Mouse (Mus musculus): ENCODE measurements at regions not wholly inside any gene's neighbourhood (a gene's known extent, or its start where the extent isn't known, plus 50 kb on each side); places are given as distances from the start of the nearest gene placed in this dataset.

DNA sequence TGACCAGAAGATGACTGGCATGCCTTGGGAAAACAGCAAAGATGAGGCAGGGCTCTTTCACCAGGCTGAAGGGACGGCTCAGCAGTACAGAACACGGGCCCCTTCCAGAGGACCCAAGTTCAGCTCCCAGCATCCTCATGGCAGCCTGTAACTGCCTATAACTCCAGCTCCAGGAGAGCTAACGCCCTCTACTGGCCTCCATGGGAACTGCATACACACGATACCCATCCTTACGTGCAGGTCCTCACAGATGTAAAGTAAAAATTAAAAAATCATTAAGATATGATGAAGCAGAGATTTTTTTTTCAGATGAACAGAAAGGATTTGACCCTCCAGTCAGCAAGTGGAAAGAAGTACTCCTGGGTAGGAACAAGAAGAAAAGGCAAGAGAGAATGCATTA is 303.8 kb downstream of the Agtpbp1 start:
- 78% methylated on average over 5 of the region's 5 CpGs for WGBS

DNA sequence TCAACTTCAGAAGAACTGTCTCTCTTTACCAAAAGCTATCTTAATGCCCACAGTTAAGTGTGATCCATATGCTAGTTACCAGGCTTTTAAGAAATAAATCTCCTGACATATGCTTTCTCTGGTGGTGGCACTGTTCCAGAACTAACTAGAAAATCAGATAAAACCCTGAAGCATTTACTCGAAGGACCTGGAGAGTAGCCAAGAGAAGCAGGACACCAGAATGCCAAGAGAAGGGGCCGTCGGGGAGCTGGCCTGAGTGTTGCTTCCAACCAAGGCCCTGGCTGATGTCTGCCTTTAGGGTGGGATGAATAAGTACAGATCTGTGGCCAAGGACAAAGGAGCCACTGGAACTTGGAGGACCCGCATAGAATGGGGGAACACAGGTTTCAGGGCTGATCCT is 305.9 kb downstream of the Agtpbp1 start:
- 49% methylated on average over 4 of the region's 4 CpGs for WGBS
- Histone ChIP-seq H3K36me3 (ENCODE audit: control insufficient read depth, insufficient read depth, low read length) (no peaks in the 10 kb centered on the region), H3K4me2 (ENCODE audit: low read length) (no peak overlapping the region), H3K4me3 (ENCODE audit: low read depth, low read length) (no peak overlapping the region), H3K27me3 (replicated peaks; ENCODE audit: control insufficient read depth, insufficient read depth, low read length) (no peaks in the 10 kb centered on the region), H3K4me1 (replicated peaks; ENCODE audit: control insufficient read depth, insufficient read depth, low read length) (no peaks in the 10 kb centered on the region), H3K9ac (ENCODE audit: low read length) (no peak overlapping the region), H3K27ac (ENCODE audit: low read depth) (no peak overlapping the region), H3K9me3 (ENCODE audit: control insufficient read depth, low read length) (no peaks in the 10 kb centered on the region)
- DNase-seq (ENCODE audit: low spot score) = no peak
- no peak for ATAC-seq (replicated peaks; ENCODE audit: low FRiP score, low TSS enrichment, low read depth)

More for the DNA sequence above, 303.8 kb downstream of the Agtpbp1 start:
- DNase-seq (ENCODE audit: low spot score) = no peak
- Histone ChIP-seq H3K9me3 (ENCODE audit: control insufficient read depth, low read length) (no peaks in the 10 kb centered on the region), H3K9ac (ENCODE audit: low read length) (no peak overlapping the region), H3K4me3 (ENCODE audit: low read depth, low read length) (no peak overlapping the region), H3K36me3 (ENCODE audit: control insufficient read depth, insufficient read depth, low read length) (no peaks in the 10 kb centered on the region), H3K4me1 (replicated peaks; ENCODE audit: control insufficient read depth, insufficient read depth, low read length) (no peaks in the 10 kb centered on the region), H3K4me2 (ENCODE audit: low read length) (no peak overlapping the region), H3K27ac (ENCODE audit: low read depth) (no peak overlapping the region), H3K27me3 (replicated peaks; ENCODE audit: control insufficient read depth, insufficient read depth, low read length) (no peaks in the 10 kb centered on the region)
- ATAC-seq (replicated peaks; ENCODE audit: low FRiP score, low TSS enrichment, low read depth) = no peak

DNA sequence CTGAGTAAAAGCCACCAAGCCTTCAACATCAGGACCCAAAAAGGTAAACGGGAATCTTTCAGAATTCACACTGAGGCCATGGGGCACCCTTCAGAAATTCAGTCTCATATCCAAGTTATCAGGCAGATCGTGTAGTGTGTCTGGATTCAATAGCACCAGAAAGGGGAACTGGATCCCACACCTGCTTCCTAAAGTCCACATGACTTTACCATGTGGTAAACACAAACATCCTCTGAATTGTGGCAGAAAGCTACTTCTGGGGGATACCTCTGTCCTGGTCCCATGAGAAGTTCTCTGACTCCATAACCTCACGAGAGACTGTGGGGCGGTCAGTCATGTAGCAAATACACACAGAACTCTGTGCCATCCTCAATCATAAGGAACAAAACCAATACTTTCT is 313.4 kb downstream of the Agtpbp1 start:
- 90% methylated on average over 4 of the region's 4 CpGs for WGBS
- Histone ChIP-seq H3K27ac (ENCODE audit: low read depth) (no peak overlapping the region), H3K4me3 (ENCODE audit: low read depth, low read length) (no peak overlapping the region), H3K27me3 (replicated peaks; ENCODE audit: control insufficient read depth, insufficient read depth, low read length) (no peaks in the 10 kb centered on the region), H3K9me3 (ENCODE audit: control insufficient read depth, low read length) (no peaks in the 10 kb centered on the region), H3K4me2 (ENCODE audit: low read length) (no peak overlapping the region), H3K4me1 (replicated peaks; ENCODE audit: control insufficient read depth, insufficient read depth, low read length) (no peaks in the 10 kb centered on the region), H3K36me3 (ENCODE audit: control insufficient read depth, insufficient read depth, low read length) (no peaks in the 10 kb centered on the region), H3K9ac (ENCODE audit: low read length) (no peak overlapping the region)
- ATAC-seq (replicated peaks; ENCODE audit: low FRiP score, low TSS enrichment, low read depth) (no peak), DNase-seq (ENCODE audit: low spot score) (no peak)

DNA sequence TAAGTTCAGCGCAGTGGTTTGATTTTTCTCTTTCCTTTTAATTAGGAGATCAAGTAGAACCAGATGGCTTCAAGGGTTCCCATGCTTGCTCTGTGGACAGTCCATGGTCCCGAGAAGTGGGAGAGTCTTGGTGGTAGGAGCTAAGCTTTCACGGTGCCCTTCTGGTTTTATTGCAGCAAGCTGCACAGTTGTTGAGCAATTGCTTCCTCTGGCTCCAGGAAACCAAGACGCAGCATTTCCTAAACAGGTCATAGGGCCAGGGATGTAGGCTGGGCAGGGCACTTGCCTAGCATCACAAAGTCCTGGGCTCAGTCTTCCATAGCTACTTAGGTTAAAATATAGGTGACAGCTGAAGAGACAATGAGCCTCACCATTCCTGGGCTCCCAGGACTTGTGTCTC is 318.2 kb downstream of the Agtpbp1 start:
- H3K4me2 ChIP-seq (ENCODE audit: low read length) = no peak overlapping the region
- ATAC-seq (replicated peaks; ENCODE audit: low FRiP score, low TSS enrichment, low read depth) = no peak
- H3K27me3 ChIP-seq (replicated peaks; ENCODE audit: control insufficient read depth, insufficient read depth, low read length) = no peaks in the 10 kb centered on the region
- H3K36me3 ChIP-seq (ENCODE audit: control insufficient read depth, insufficient read depth, low read length) = no peaks in the 10 kb centered on the region
- H3K9ac ChIP-seq (ENCODE audit: low read length) = no peak overlapping the region
- 66% methylated on average over 4 of the region's 4 CpGs for WGBS
- H3K4me1 ChIP-seq (replicated peaks; ENCODE audit: control insufficient read depth, insufficient read depth, low read length) = no peaks in the 10 kb centered on the region
- no peak overlapping the region for H3K27ac ChIP-seq (ENCODE audit: low read depth)
- no peak for DNase-seq (ENCODE audit: low spot score)
- no peaks in the 10 kb centered on the region for H3K9me3 ChIP-seq (ENCODE audit: control insufficient read depth, low read length)
- H3K4me3 ChIP-seq (ENCODE audit: low read depth, low read length) = no peak overlapping the region

DNA sequence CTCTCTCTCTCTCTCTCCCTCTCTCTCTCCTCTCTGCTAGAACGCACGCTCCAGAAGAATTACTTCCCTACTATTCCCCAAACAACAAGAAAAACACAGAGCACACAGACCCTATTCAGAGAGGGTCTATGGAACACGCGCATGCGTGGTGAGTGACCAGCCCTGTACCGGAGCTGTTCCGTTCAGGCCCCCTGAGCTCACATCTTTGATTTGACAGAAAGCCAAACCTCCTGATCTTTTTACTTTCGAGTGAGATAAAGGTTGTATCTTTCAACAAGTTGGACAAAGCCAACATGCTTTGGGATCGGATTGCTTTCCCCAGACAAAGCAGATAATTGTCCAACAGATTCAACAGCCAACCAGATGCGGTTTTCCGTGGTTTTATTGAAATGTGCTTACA is 320.9 kb downstream of the Agtpbp1 start:
- H3K27me3 ChIP-seq (replicated peaks; ENCODE audit: control insufficient read depth, insufficient read depth, low read length) = no peaks in the 10 kb centered on the region
- no peak overlapping the region for H3K27ac ChIP-seq (ENCODE audit: low read depth)
- no peak overlapping the region for H3K4me2 ChIP-seq (ENCODE audit: low read length)
- 82% methylated on average over 11 of the region's 11 CpGs for WGBS
- ATAC-seq (replicated peaks; ENCODE audit: low FRiP score, low TSS enrichment, low read depth) (no peak), DNase-seq (ENCODE audit: low spot score) (no peak)
- no peaks in the 10 kb centered on the region for H3K36me3 ChIP-seq (ENCODE audit: control insufficient read depth, insufficient read depth, low read length)
- no peaks in the 10 kb centered on the region for H3K4me1 ChIP-seq (replicated peaks; ENCODE audit: control insufficient read depth, insufficient read depth, low read length)
- H3K4me3 ChIP-seq (ENCODE audit: low read depth, low read length) = no peak overlapping the region
- H3K9me3 ChIP-seq (ENCODE audit: control insufficient read depth, low read length) = no peaks in the 10 kb centered on the region
- no peak overlapping the region for H3K9ac ChIP-seq (ENCODE audit: low read length)

DNA sequence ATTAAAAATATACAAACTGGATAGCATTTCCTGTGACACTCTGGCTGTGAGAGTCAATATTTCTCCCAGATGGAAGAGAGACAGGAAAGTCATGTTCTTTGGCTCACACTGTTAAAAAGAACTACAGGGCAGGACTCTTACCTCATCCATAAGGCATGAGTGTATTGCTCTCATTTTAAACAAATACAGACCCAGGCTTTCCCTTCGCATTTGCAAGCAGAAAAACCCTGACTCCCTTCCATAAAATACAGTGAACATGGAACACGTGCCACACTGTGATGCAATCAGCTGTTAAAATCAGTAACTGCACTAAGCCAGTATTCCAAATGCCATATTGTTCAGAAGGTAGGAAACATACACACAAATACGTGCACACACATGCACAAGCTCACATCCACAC is 323.1 kb downstream of the Agtpbp1 start:
- Histone ChIP-seq H3K9ac (ENCODE audit: low read length) (no peak overlapping the region), H3K4me3 (ENCODE audit: low read depth, low read length) (no peak overlapping the region), H3K36me3 (ENCODE audit: control insufficient read depth, insufficient read depth, low read length) (no peaks in the 10 kb centered on the region), H3K4me1 (replicated peaks; ENCODE audit: control insufficient read depth, insufficient read depth, low read length) (no peaks in the 10 kb centered on the region), H3K9me3 (ENCODE audit: control insufficient read depth, low read length) (no peaks in the 10 kb centered on the region), H3K27ac (ENCODE audit: low read depth) (no peak overlapping the region), H3K4me2 (ENCODE audit: low read length) (no peak overlapping the region), H3K27me3 (replicated peaks; ENCODE audit: control insufficient read depth, insufficient read depth, low read length) (no peaks in the 10 kb centered on the region)
- no peak for DNase-seq (ENCODE audit: low spot score)
- 52% methylated on average over 3 of the region's 3 CpGs for WGBS
- ATAC-seq (replicated peaks; ENCODE audit: low FRiP score, low TSS enrichment, low read depth) = no peak

DNA sequence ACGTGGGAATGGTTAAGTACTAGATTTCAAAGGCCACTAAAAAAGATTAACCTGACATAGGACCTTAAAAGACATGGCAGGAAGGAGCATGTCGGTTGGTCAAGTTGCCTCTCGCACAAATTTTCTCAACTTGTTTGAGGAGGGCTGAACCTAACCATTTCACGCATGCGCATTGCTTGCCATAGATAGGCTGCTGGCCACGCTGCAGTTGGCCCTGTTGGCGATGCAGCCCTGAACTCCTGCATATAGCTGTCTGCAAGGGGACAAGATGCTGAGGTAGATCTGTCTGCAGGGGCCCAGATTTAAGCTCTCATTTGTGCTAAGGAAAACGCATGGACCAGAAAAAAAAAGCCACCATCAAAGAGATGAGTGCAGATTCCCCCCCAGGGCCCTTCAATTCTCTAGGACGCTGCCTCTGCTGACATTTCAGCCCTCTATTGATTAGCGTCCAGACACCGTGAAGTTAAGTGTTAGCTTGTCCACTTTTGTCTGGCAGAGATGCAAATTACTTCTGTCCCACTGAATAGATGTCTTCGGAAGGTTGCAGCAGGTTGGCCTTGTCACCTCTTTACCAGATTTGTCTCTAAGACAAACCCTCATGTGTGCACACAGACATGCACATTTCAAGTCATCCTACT is 329.1 kb downstream of the Agtpbp1 start:
- Histone ChIP-seq H3K27me3 (replicated peaks; ENCODE audit: control insufficient read depth, insufficient read depth, low read length) (no peaks in the 10 kb centered on the region), H3K4me2 (ENCODE audit: low read length) (no peak overlapping the region), H3K36me3 (ENCODE audit: control insufficient read depth, insufficient read depth, low read length) (no peaks in the 10 kb centered on the region), H3K9ac (ENCODE audit: low read length) (no peak overlapping the region), H3K4me3 (ENCODE audit: low read depth, low read length) (no peak overlapping the region), H3K27ac (ENCODE audit: low read depth) (no peak overlapping the region), H3K4me1 (replicated peaks; ENCODE audit: control insufficient read depth, insufficient read depth, low read length) (no peaks in the 10 kb centered on the region), H3K9me3 (ENCODE audit: control insufficient read depth, low read length) (no peaks in the 10 kb centered on the region)
- ATAC-seq (replicated peaks; ENCODE audit: low FRiP score, low TSS enrichment, low read depth) = no peak
- WGBS = 84% methylated on average over 12 of the region's 12 CpGs
- DNase-seq (ENCODE audit: low spot score) = no peak

DNA sequence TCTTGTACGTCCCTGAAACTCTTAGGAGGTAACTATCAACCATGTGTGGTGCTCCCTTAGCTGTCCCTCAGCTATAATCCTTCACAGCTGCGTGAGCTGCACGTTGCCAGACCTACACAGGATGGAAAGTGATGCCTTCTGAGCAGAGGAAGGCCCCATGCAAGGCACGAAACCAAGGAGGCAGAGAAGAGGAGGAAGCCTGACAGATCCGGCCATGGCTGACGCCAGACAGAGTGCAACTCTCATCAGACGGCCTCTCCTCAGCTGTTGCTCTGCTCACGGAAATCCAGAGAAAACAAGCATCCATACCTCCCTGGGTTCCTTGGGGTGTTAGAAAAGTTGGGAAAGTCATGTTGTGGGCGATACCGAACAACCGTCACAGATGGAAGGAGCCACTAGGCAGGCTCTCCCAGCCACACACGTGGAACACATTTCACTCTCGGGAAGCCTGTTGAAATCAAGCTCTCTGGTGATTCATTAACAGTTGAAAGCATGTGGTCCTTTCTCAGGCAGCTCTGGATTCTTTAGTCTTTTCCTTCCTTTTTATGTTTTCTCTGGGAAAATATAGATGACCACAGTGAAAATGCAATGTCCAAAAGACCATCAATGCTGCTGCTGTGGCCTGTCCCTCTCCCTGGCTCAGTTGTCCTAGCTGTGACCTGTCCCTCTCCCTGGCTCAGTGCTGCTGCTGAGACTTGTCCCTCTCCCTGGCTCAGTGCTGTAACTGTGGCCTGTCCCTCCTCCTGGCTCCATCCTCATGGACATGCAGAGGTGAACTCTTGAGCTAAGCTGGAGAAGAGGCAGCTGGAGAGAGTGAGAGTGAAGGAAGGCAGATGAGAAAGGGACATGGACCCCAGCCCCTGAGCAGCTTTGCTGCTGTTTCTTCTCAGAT is 331.1 kb downstream of the Agtpbp1 start:
- Histone ChIP-seq H3K4me1 (replicated peaks; ENCODE audit: control insufficient read depth, insufficient read depth, low read length) (no peaks in the 10 kb centered on the region), H3K9me3 (ENCODE audit: control insufficient read depth, low read length) (no peaks in the 10 kb centered on the region), H3K27ac (ENCODE audit: low read depth) (no peak overlapping the region), H3K9ac (ENCODE audit: low read length) (no peak overlapping the region), H3K4me2 (ENCODE audit: low read length) (no peak overlapping the region), H3K4me3 (ENCODE audit: low read depth, low read length) (no peak overlapping the region), H3K27me3 (replicated peaks; ENCODE audit: control insufficient read depth, insufficient read depth, low read length) (no peaks in the 10 kb centered on the region), H3K36me3 (ENCODE audit: control insufficient read depth, insufficient read depth, low read length) (no peaks in the 10 kb centered on the region)
- ATAC-seq (replicated peaks; ENCODE audit: low FRiP score, low TSS enrichment, low read depth) (no peak), DNase-seq (ENCODE audit: low spot score) (no peak)
- 63% methylated on average over 13 of the region's 13 CpGs for WGBS

Data from intestine, embryonic 14.5 days (tissue).